Mouse (Mus musculus) hindbrain, embryonic 11.5 days (tissue): ENCODE data around the gene Hspb2. TPM values are rescaled to one million over a fixed set of nuclear protein-coding genes. Genes with fewer than 3 reads are reported as not detected.
A peak's percentile ranks its signal among the peaks of the same experiment; 100 is the strongest.

Experiments used
- ATAC-seq: fragments of 200-750 bp; cut with Nextera tagmentation; 2 replicates; pipeline ENCODE4 v1.8.0; 2017; ENCODE audit warnings: mild to moderate bottlenecking, moderate TSS enrichment, moderate library complexity; ENCODE audit not compliant: low FRiP score
- DNase-seq: peaks from one replicate; pipeline ENCODE4 v3.0.0-alpha.2; 2015; ENCODE audit warnings: low spot score
- H3K27ac ChIP-seq: fragments of 300-500 bp; sonication (generic); 2 replicates; pipeline ENCODE4 v1.5.1; 2014; ENCODE audit warnings: mild to moderate bottlenecking, low read depth, low read length
- H3K27me3 ChIP-seq: fragments of 300-500 bp; sonication (generic); 2 replicates; pipeline ENCODE4 v1.6.1; 2014; ENCODE audit warnings: mild to moderate bottlenecking, low read length, moderate library complexity, mixed read lengths; ENCODE audit not compliant: control insufficient read depth, insufficient read depth
- H3K36me3 ChIP-seq: fragments of 300-500 bp; sonication (generic); 2 replicates; pipeline ENCODE4 v1.6.1; 2014; ENCODE audit warnings: mild to moderate bottlenecking, low read length, moderate library complexity, mixed read lengths; ENCODE audit not compliant: control insufficient read depth, insufficient read depth
- H3K4me1 ChIP-seq: fragments of 300-500 bp; sonication (generic); replicated peaks from 2 replicates; pipeline ENCODE4 v1.6.1; 2014; ENCODE audit warnings: low read length, mixed read lengths; ENCODE audit not compliant: control insufficient read depth, insufficient read depth
- H3K4me2 ChIP-seq: fragments of 300-500 bp; sonication (generic); replicated peaks from 2 replicates; pipeline ENCODE4 v1.6.1; 2014; ENCODE audit warnings: mild to moderate bottlenecking, low read depth, low read length
- H3K4me3 ChIP-seq: fragments of 300-500 bp; sonication (generic); 2 replicates; pipeline ENCODE4 v1.5.1; 2014; ENCODE audit warnings: low read depth, low read length
- H3K9ac ChIP-seq: fragments of 300-500 bp; sonication (generic); 2 replicates; pipeline ENCODE4 v1.6.1; 2014; ENCODE audit warnings: low read depth, low read length
- H3K9me3 ChIP-seq: fragments of 300-500 bp; sonication (generic); 2 replicates; pipeline ENCODE4 v1.6.1; 2016; ENCODE audit warnings: low read length; ENCODE audit not compliant: control insufficient read depth
- WGBS: fragments of 180-500 bp; shearing (Covaris S2); extraction: QIAGEN DNeasy Blood & Tissue Kit; methylation state at CpG from one replicate; pipeline ENCODE4 v1.1.7; 2014; 5-methylcytosine and 5-hydroxymethylcytosine counted together
- polyA plus RNA-seq: library from polyadenylated mRNA; unstranded; fragments of >200 nt; fragmentation: Nextera tagmentation; extraction: Ambion mirVana; gene quantifications from 2 replicates; pipeline ENCODE4 v1.2.1, GENCODE M21; 2014

The Hspb2 gene
- polyA plus RNA-seq, 1 experiment from 2014 or later: 1.9 TPM

- H3K36me3 ChIP-seq: no peaks in the 10 kb centered on the region
- peak overlapping the region; percentile 74 for H3K4me2 ChIP-seq
- H3K4me1 ChIP-seq: no peaks in the 10 kb centered on the region
- no peaks in the 10 kb centered on the region for H3K9me3 ChIP-seq
- peak overlapping the region; percentile 51 for H3K4me3 ChIP-seq
- H3K27me3 ChIP-seq: no peaks in the 10 kb centered on the region
- ATAC-seq (no peak), DNase-seq (peak; percentile 31)
- WGBS: 37% methylated on average over 8 of the region's 8 CpGs
- peak overlapping the region; percentile 79 for H3K9ac ChIP-seq
- H3K27ac ChIP-seq: peak overlapping the region; percentile 85
Measured at GRCm38 (mm10) chr9:50725921-50726590, 26.1 kb downstream of the Hspb2 start.

DNA sequence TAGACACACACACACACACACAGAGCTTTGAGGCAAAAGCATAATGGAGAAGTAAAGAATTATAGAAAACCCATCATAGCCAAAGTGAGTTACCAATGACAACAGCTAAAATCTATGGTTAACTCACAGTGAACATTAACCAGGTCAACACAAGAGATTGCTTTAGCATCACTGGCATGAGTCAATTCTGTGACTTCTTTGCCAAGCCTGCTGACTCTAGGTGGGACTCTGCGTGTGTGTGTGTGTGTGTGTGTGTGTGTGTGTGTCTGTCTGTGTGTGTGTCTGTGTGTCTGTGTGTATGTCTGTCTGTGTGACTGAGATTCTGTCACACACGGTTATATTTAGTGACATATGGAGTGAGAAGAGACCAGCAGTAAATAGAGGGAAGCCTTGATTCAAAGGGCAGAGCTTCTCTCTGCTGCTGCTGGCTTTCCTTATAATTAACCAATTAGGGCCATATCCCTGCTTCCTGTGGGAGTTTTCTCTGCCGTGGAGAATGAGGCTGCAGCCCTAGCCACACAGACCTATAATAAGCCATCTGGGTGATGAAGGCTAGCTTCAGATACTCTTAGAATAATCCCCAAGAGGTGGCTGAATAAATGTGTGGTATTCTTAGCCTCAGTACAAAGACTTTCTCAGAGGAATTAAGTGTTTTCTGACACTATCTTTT is 27.4 kb downstream of the Hspb2 start:
- Histone ChIP-seq H3K36me3 (no peaks in the 10 kb centered on the region), H3K4me3 (no peak overlapping the region), H3K27ac (no peak overlapping the region), H3K9ac (no peak overlapping the region), H3K4me2 (no peak overlapping the region), H3K9me3 (no peaks in the 10 kb centered on the region), H3K27me3 (no peaks in the 10 kb centered on the region), H3K4me1 (no peaks in the 10 kb centered on the region)
- no peak for DNase-seq
- no peak for ATAC-seq
- 47% methylated on average over 3 of the region's 3 CpGs for WGBS

GRCm38 (mm10) chr9:50724147-50724546 is 28.0 kb downstream of the Hspb2 start:
- no peaks in the 10 kb centered on the region for H3K9me3 ChIP-seq
- ATAC-seq (no peak), DNase-seq (no peak)
- H3K4me1 ChIP-seq: no peaks in the 10 kb centered on the region
- no peak overlapping the region for H3K4me3 ChIP-seq
- WGBS: 88% methylated on average over 2 of the region's 2 CpGs
- H3K9ac ChIP-seq: no peak overlapping the region
- H3K27ac ChIP-seq: no peak overlapping the region
- H3K36me3 ChIP-seq: no peaks in the 10 kb centered on the region
- no peak overlapping the region for H3K4me2 ChIP-seq
- no peaks in the 10 kb centered on the region for H3K27me3 ChIP-seq

DNA sequence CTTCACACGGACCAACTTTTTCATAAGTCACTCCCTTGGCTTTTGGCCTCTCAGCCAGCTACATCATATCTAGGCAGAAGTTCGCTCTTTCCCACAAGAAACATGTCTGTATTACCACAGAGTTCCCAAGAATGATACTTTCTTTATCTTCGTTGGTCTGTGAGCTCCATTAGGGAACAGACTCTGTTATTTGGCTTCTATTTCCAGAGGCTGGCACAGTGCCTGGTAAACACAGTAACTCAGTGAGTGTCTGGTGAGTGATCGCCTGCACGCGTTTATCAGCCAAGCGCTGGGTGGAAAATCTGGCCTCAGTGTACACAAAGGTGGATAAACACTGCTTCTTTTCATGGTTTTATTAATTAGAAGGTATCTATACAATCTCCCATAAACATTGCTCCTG is 28.7 kb downstream of the Hspb2 start:
- no peaks in the 10 kb centered on the region for H3K36me3 ChIP-seq
- H3K27me3 ChIP-seq: no peaks in the 10 kb centered on the region
- ATAC-seq (no peak), DNase-seq (no peak)
- H3K4me2 ChIP-seq: no peak overlapping the region
- no peak overlapping the region for H3K9ac ChIP-seq
- 78% methylated on average over 7 of the region's 7 CpGs for WGBS
- H3K4me1 ChIP-seq: no peaks in the 10 kb centered on the region
- no peak overlapping the region for H3K27ac ChIP-seq
- H3K9me3 ChIP-seq: no peaks in the 10 kb centered on the region
- no peak overlapping the region for H3K4me3 ChIP-seq

GRCm38 (mm10) chr9:50722451-50722911 is 29.7 kb downstream of the Hspb2 start:
- Histone ChIP-seq H3K9ac (no peak overlapping the region), H3K36me3 (no peaks in the 10 kb centered on the region), H3K27ac (no peak overlapping the region), H3K9me3 (no peaks in the 10 kb centered on the region), H3K4me3 (no peak overlapping the region), H3K27me3 (no peaks in the 10 kb centered on the region), H3K4me2 (no peak overlapping the region), H3K4me1 (no peaks in the 10 kb centered on the region)
- DNase-seq (no peak), ATAC-seq (no peak)
- WGBS: 40% methylated on average over 8 of the region's 8 CpGs

DNA sequence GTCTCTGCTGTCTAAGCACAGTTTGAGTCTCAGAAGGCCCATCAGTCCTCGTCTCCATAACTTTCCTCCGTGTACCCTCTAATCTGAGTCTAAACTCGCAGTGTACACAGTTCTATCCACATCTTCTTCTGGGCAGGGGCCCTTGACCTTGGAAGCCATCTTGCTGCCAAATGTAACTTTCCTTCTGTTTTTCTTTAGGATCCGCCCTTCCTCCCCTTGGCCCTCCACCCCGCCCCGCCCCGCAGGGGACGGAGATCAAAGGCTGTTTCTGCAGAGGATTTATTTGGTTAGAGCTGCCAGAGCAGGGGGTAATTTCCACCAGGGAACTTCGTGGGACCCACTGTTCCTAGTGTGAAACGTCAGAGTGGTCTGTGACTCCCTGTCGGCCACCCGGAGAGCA is 31.1 kb downstream of the Hspb2 start:
- Histone ChIP-seq H3K36me3 (no peaks in the 10 kb centered on the region), H3K4me1 (no peaks in the 10 kb centered on the region), H3K4me3 (no peak overlapping the region), H3K9me3 (no peaks in the 10 kb centered on the region), H3K9ac (no peak overlapping the region), H3K27me3 (no peaks in the 10 kb centered on the region), H3K27ac (no peak overlapping the region), H3K4me2 (no peak overlapping the region)
- ATAC-seq (no peak), DNase-seq (no peak)
- 43% methylated on average over 12 of the region's 12 CpGs for WGBS

GRCm38 (mm10) chr9:50718878-50719277 is 33.3 kb downstream of the Hspb2 start:
- Histone ChIP-seq H3K9me3 (no peaks in the 10 kb centered on the region), H3K4me2 (no peak overlapping the region), H3K4me1 (no peaks in the 10 kb centered on the region), H3K36me3 (no peaks in the 10 kb centered on the region), H3K27ac (no peak overlapping the region), H3K4me3 (no peak overlapping the region), H3K27me3 (no peaks in the 10 kb centered on the region), H3K9ac (no peak overlapping the region)
- WGBS: 83% methylated on average over 4 of the region's 4 CpGs
- no peak for DNase-seq
- ATAC-seq: no peak

DNA sequence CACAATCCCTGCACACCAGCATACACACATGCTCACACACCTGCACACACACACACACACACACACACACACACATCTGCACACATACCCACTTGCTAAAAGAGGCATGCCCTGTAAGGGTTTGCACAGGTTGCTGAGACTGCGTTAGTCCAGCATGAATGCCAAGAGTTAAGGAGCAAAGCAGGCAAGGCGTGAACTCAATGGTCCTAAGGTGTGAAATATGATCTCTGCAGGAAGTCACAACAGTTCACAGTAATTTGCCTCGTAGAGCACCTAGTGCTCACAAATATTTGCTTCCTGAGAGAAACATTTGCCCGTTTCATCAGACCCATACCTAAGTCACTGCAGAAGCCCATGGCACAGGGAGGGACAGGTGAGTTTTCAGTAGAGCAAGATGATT is 38.0 kb downstream of the Hspb2 start:
- Histone ChIP-seq H3K4me2 (no peak overlapping the region), H3K27me3 (no peaks in the 10 kb centered on the region), H3K4me1 (no peaks in the 10 kb centered on the region), H3K27ac (no peak overlapping the region), H3K9me3 (no peaks in the 10 kb centered on the region), H3K9ac (no peak overlapping the region), H3K36me3 (no peaks in the 10 kb centered on the region), H3K4me3 (no peak overlapping the region)
- ATAC-seq (no peak), DNase-seq (no peak)
- WGBS: 60% methylated on average over 4 of the region's 4 CpGs

DNA sequence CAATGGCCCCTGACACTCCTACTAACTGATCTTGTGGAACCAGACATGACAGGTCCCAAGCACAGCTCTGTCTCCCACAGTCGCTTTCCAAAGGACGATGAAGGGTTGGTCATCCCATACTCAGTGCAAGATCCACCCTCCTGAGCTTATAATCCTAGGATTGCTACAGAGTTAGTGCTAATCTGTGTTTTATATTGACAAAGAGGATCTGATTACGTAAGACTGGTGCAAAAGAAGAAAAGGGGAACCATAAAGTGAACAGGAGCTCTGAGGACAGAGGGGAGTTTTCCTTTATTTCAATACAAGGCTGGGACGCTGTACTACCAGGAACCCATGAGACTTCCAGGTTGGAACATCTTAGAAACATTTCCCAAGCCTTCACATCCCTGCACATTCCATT is 40.8 kb downstream of the Hspb2 start:
- Histone ChIP-seq H3K36me3 (no peaks in the 10 kb centered on the region), H3K9ac (no peak overlapping the region), H3K4me2 (no peak overlapping the region), H3K27me3 (no peaks in the 10 kb centered on the region), H3K4me3 (no peak overlapping the region), H3K27ac (no peak overlapping the region), H3K4me1 (no peaks in the 10 kb centered on the region), H3K9me3 (no peaks in the 10 kb centered on the region)
- WGBS: 89% methylated on average over 4 of the region's 4 CpGs
- DNase-seq: no peak
- no peak for ATAC-seq
